Mouse (Mus musculus): ENCODE results near the gene Olfr68.
A peak's percentile ranks its signal among the peaks of the same experiment; 100 is the strongest.
"Not testable (repeated sequence)": the region's sequence is repeated elsewhere in the genome, so short reads cannot be mapped to it uniquely, and the experiment has no call there.

The Olfr68 gene

GRCm38 (mm10) chr7:103779598-103779997, at the start of gene Olfr68:
Gene Olfr68, minus strand, starts transcription at chr7:103779698.
- no peak for DNase-seq (ENCODE audit: extremely low spot score)

- DNase-seq (ENCODE audit: extremely low spot score) = no peak
Measured at GRCm38 (mm10) chr7:103827808-103828207, 48.3 kb upstream of the Olfr68 start, which contains the start of gene Hbb-bs. Gene Hbb-bs, minus strand, starts transcription at chr7:103828096.

DNA sequence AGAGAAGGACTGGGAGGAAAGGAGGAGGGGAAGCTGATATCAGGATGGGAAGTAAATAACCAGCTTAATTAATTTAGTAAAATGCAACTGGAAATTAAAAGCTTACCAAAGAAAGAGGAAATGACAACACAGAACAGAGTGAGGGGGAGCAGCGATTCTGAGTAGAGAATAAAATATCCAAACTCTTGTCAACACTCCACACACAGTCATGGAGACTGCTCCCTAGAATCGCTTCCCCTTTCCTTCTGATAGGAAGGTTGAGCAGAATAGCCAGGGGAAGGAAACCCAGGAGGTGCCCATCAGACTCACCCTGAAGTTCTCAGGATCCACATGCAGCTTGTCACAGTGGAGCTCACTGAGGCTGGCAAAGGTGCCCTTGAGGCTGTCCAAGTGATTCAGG, 47.6 kb upstream of the Olfr68 start:
- not testable (repeated sequence) for DNase-seq (ENCODE audit: extremely low spot score)

DNA sequence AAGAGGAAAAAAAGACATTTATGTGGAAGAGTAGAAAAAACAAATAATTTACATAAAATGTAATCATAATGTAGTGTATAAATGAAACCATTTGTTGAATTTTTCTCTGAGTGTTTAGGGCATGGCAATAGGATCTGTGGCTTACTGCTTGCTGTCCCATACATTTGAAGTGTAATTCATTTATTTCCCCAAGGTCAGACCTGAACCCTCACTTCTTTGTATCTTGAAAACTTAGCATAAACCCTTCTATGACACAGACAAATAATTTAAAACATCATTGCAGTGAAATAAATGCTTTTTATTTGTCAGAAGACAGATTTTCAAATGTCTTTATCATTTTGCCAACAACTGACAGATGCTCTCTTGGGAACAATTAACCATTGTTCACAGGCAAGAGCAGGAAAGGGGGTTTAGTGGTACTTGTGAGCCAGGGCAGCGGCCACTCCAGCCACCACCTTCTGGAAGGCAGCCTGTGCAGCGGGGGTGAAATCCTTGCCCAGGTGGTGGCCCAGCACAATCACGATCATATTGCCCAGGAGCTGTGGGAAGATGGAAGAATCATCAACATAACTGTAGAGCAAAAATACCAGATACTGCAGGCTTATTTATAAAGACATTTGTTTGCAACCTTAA, 46.9 kb upstream of the Olfr68 start:
- no peak for DNase-seq (ENCODE audit: extremely low spot score)

DNA sequence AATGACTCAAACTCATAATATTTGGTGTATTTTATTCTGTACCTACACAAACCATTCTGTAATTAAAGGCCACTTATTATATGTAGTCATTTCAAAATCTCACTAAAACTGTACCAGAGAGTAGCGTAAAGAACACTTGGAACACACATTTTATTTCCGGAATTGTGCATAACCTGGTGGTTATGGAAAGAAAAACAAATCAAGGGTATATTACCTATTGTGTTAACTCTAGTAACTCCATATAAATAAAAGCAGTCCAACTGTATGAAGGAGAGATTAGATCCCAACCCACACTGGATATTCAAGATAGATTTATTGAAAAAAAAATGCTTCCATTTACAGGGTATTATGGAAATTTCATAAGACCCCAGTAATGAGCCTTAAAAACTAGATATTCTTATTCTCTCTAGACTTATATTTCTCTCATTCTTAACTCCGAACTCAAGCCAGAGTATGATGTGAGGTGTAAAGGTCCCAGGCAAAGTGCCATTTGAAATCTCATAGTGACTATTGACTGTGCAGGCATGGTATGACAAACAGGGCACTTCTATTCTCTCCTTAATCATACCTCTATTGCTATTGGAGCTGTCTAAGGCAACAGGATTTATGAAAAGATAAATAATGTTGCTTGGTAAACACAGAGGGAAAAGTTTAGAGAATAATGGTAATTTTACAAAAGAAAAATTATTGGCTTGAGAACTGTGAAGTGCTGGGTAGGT, 46.2 kb upstream of the Olfr68 start:
- DNase-seq (ENCODE audit: extremely low spot score) = no peak

DNA sequence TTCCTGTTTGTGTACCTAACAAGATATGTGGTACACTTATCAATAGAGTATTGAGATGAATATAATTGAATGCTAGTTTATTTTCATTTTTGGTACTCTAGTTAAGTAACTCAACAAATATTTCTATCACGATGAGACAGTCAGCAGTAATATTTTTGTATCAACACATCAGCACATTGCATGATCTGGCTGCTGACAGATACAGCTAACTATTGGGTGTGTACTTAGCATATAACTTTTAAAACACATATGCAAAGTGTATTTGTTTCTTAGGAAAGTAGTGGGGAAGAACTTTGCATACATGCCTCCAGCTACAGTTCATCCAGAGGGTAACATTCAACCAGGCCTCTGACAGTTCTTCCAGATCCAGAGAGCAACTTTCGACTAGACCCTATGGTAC, 45.1 kb upstream of the Olfr68 start:
- DNase-seq (ENCODE audit: extremely low spot score) = no peak

- DNase-seq (ENCODE audit: extremely low spot score) = not testable (repeated sequence)
Measured at GRCm38 (mm10) chr7:103815085-103815484, 35.6 kb upstream of the Olfr68 start.

- no peak for DNase-seq (ENCODE audit: extremely low spot score)
Measured at GRCm38 (mm10) chr7:103813766-103814165, 34.3 kb upstream of the Olfr68 start, which contains the start of gene Hbb-bt. Gene Hbb-bt, minus strand, starts transcription at chr7:103813996.

- DNase-seq (ENCODE audit: extremely low spot score) = not testable (repeated sequence)
Measured at GRCm38 (mm10) chr7:103813152-103813551, 33.7 kb upstream of the Olfr68 start.

- DNase-seq (ENCODE audit: extremely low spot score) = no peak
Measured at GRCm38 (mm10) chr7:103812174-103812573, 32.7 kb upstream of the Olfr68 start.

GRCm38 (mm10) chr7:103811223-103811845, 31.8 kb upstream of the Olfr68 start:
- DNase-seq (ENCODE audit: extremely low spot score) = no peak

DNA sequence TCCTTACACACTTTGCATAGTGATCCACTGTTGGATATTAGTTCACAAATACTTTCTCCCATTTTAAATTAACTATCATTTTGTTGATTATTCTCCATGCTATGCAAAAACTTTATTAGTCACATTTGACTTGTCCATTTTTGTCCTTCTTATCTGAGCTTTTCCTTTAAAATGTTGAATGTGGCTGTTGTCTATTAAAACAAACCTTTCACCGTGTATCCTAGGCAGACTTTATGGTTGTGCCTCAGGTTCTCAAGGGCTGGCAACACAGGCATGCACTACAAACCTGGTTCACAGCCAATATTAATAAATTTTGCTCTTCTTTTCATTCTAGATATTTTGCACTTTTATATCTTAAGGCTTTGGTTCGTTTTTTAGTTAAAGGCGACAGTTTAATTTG, 31.2 kb upstream of the Olfr68 start:
- DNase-seq (ENCODE audit: extremely low spot score) = no peak

DNA sequence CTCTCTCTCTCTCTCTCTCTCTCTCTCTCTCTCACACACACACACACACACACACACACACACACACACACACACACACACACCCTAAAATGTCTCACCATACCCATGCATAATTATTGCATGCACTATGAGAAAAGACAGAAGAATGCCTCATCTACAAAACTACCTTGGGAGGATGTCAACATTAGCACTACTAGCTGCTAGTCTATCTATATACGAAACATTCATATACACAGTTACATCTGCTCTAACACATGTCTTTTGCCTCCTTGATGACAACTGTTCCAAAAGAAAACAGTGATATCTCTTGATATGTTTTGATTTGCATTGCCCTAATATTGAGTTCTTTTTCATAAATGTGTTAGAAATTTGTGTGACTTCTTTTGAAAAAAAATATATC, 30.8 kb upstream of the Olfr68 start:
- no peak for DNase-seq (ENCODE audit: extremely low spot score)

DNA sequence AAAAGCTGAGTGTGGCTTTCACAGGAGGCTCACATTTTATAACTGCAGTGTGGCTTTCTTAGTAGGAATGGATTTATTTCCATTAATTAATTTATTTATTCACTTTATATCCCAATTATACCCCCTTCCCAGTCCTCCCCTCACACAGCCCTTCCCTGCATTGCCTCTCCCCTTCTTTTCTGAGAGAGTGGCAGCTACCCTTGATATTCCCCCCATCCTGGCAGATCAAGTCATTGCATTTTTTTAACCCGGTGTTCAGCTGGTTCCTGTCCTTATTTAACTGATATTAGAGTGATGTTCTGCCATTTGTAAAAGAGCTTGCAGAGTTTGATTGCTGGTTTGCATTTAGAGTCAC, 30.3 kb upstream of the Olfr68 start:
- DNase-seq (ENCODE audit: extremely low spot score) = no peak

DNA sequence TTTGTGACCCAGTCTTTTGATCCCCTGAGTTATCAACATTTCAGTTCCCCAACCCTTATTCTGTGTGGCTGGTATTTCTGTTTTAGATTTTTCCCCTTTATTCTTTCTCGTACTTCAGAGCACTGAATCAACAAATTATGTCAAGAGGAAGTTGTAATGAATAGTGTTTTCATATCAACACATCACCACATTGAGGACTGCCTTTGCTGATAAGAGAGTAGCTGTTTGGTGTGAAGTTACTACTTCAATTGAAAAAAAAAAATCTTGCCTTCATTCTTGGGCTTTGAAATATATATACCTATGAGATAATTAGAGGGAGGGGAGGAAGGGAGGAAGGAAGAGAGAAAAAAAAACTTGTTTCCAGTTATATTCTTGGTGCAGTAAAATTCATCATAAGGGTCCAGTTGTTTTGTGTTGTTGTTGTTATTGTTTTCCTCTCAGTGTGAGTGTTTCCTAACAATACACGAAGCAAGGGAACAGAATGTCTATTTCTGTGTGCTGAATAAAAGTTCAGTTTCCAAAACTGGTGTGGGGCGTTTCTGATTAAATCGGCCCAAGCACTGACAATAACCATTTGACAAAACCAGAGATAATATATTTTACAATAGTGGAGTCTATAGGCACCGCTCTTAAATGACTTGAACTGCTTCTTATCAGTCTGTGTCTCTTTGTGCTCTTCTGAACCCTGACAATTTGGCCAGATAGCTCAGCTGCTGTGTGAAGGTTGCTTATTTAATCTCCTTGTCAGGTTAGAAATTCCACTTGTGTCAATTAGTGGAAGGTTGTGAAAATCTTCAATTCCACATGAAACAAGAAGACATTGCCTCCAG, 29.7 kb upstream of the Olfr68 start:
- DNase-seq (ENCODE audit: extremely low spot score) = no peak

- not testable (repeated sequence) for DNase-seq (ENCODE audit: extremely low spot score)
Measured at GRCm38 (mm10) chr7:103808120-103808519, 28.6 kb upstream of the Olfr68 start.

DNA sequence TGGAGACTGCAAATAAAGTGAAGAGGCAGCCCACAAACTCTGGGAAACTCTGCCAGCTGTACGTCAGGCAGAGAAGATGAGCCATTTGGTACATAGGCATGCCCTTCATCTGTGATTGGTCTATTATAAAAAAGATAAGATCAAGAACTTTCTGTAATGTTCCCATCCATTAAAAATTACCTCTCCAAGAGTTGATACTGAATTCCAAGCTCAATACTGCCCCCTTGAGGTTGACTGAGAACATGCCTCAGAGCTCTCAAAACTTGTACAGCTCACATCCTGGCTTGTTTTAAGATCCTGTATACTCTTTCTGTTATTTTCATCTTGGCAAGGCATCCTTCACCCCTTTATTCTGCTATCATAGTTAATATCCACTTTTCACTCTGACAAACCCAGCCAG, 27.4 kb upstream of the Olfr68 start:
- peak; percentile 26 for DNase-seq (ENCODE audit: extremely low spot score)

DNA sequence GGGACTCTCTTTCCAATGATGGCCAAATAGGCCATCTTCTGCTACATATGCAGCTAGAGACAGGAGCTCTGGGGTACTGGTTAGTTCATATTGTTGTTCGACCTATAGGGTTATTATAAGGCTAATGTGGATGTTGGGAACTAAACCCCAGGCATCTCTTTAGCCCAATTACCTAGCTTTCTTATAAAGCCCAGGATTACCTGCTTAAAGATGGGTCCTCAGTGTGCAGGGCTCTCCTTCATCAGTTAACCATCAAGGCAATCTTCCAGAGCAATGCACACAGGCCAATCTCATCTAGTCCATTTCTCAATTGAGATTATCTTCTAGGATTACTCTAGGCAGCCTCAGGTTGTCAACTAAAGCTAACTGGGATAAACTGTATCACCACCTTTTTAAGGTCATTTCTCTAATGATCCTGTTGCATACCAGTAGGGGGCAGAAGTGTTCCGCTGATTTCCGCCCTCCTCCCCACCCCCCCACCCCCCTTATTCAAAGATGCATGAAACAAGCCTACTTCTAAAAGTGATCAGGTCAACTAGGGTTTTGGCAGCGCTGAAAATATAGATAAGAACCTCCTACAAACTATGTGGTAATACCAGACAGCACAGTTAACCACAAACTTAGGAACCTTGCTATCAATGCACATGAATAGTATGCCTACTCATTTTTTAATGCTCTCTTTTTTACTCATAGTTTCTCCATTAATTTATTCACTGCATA, 13.3 kb upstream of the Olfr68 start:
- DNase-seq (ENCODE audit: extremely low spot score) = peak; percentile 9

GRCm38 (mm10) chr7:103791721-103792120, 12.2 kb upstream of the Olfr68 start, which contains the start of gene Olfr67:
Gene Olfr67, minus strand, starts transcription at chr7:103791821.
- no peak for DNase-seq (ENCODE audit: extremely low spot score)

DNA sequence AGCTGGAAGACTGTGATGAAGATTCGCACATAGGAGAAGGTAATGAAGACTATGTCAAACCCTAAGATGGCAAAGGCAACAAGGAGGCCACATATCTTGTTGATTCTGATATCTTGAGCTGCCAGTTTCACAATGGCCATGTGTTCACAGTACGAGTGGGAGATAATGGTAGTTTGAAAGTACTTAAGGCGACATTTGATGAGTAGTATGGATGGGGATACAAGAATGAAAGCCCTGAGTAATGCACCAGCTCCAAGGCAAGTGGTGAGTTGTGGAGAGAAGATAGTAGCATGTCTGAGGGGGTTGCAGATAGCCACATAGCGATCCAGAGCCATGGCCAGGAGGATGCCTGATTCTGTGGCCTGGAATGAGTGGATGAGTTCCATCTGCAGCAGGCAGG, 1.8 kb downstream of the Olfr68 start:
- not testable (repeated sequence) for DNase-seq (ENCODE audit: extremely low spot score)

- DNase-seq (ENCODE audit: extremely low spot score) = no peak
Measured at GRCm38 (mm10) chr7:103771494-103771893, 8.0 kb downstream of the Olfr68 start, which contains the start of gene Olfr69. Gene Olfr69, minus strand, starts transcription at chr7:103771594.
